Mouse (Mus musculus): ENCODE data around the gene Rpgrip1l. TPM values are rescaled to one million over a fixed set of nuclear protein-coding genes. Genes with fewer than 3 reads are reported as not detected.

The Rpgrip1l gene
- polyA plus RNA-seq, 1 experiment from 2014 or later, result 10.9 TPM

GRCm38 (mm10) chr8:91261598-91261997 lies 51.5 kb downstream of the Rpgrip1l start:
- 87% methylated on average over 2 of the region's 2 CpGs for WGBS
- H3K4me2 ChIP-seq, result no peak overlapping the region
- H3K27me3 ChIP-seq (replicated peaks), result no peaks in the 10 kb centered on the region
- no peaks in the 10 kb centered on the region for H3K9me3 ChIP-seq
- no peak overlapping the region for H3K27ac ChIP-seq
- ATAC-seq (ENCODE audit: insufficient read depth, low FRiP score, low read depth), result no peak
- H3K4me3 ChIP-seq (replicated peaks), result no peak overlapping the region
- H3K4me1 ChIP-seq, result peaks cover 3% of the 10 kb centered on the region; the same call in 1 of the 2 replicates
- no peak overlapping the region for H3K9ac ChIP-seq
- no peaks in the 10 kb centered on the region for H3K36me3 ChIP-seq

GRCm38 (mm10) chr8:91250966-91251365 lies 62.1 kb downstream of the Rpgrip1l start:
- Histone ChIP-seq H3K4me2 (no peak overlapping the region), H3K9ac (no peak overlapping the region), H3K27ac (no peak overlapping the region), H3K4me3 (replicated peaks) (no peak overlapping the region), H3K27me3 (replicated peaks) (no peaks in the 10 kb centered on the region), H3K36me3 (no peaks in the 10 kb centered on the region), H3K9me3 (no peaks in the 10 kb centered on the region), H3K4me1 (no peaks in the 10 kb centered on the region)
- no peak for ATAC-seq (ENCODE audit: insufficient read depth, low FRiP score, low read depth)
- WGBS, result 91% methylated on average over 6 of the region's 6 CpGs

- Histone ChIP-seq H3K4me1 (no peaks in the 10 kb centered on the region), H3K36me3 (no peaks in the 10 kb centered on the region), H3K9ac (no peak overlapping the region), H3K4me3 (replicated peaks) (no peak overlapping the region), H3K27me3 (replicated peaks) (no peaks in the 10 kb centered on the region), H3K27ac (no peak overlapping the region), H3K9me3 (no peaks in the 10 kb centered on the region), H3K4me2 (no peak overlapping the region)
- WGBS, result 92% methylated on average over 9 of the region's 9 CpGs
- ATAC-seq (ENCODE audit: insufficient read depth, low FRiP score, low read depth), result no peak
Measured at GRCm38 (mm10) chr8:91249758-91250466, 63.1 kb downstream of the Rpgrip1l start.

- Histone ChIP-seq H3K36me3 (no peaks in the 10 kb centered on the region), H3K4me1 (no peaks in the 10 kb centered on the region), H3K9me3 (no peaks in the 10 kb centered on the region), H3K4me2 (no peak overlapping the region), H3K4me3 (replicated peaks) (no peak overlapping the region), H3K27ac (no peak overlapping the region), H3K9ac (no peak overlapping the region), H3K27me3 (replicated peaks) (no peaks in the 10 kb centered on the region)
- 78% methylated on average over 4 of the region's 4 CpGs for WGBS
- ATAC-seq (ENCODE audit: insufficient read depth, low FRiP score, low read depth), result no peak
Measured at GRCm38 (mm10) chr8:91245821-91246454, 67.1 kb downstream of the Rpgrip1l start.

GRCm38 (mm10) chr8:91242721-91243120 lies 70.3 kb downstream of the Rpgrip1l start:
- no peaks in the 10 kb centered on the region for H3K4me1 ChIP-seq
- ATAC-seq (ENCODE audit: insufficient read depth, low FRiP score, low read depth), result no peak
- H3K4me3 ChIP-seq (replicated peaks), result no peak overlapping the region
- H3K9me3 ChIP-seq, result no peaks in the 10 kb centered on the region
- no peaks in the 10 kb centered on the region for H3K36me3 ChIP-seq
- WGBS, result 72% methylated on average over 1 of the region's 1 CpGs
- no peak overlapping the region for H3K4me2 ChIP-seq
- H3K27me3 ChIP-seq (replicated peaks), result no peaks in the 10 kb centered on the region
- H3K9ac ChIP-seq, result no peak overlapping the region
- H3K27ac ChIP-seq, result no peak overlapping the region

GRCm38 (mm10) chr8:91241873-91242519 lies 71.1 kb downstream of the Rpgrip1l start:
- H3K4me2 ChIP-seq, result no peak overlapping the region
- 63% methylated on average over 8 of the region's 8 CpGs for WGBS

GRCm38 (mm10) chr8:91241371-91241770 lies 71.7 kb downstream of the Rpgrip1l start:
- H3K4me1 ChIP-seq, result no peaks in the 10 kb centered on the region
- H3K9ac ChIP-seq, result no peak overlapping the region
- no peaks in the 10 kb centered on the region for H3K9me3 ChIP-seq
- H3K27ac ChIP-seq, result no peak overlapping the region
- 75% methylated on average over 5 of the region's 5 CpGs for WGBS
- no peaks in the 10 kb centered on the region for H3K36me3 ChIP-seq
- H3K4me3 ChIP-seq (replicated peaks), result no peak overlapping the region
- H3K27me3 ChIP-seq (replicated peaks), result no peaks in the 10 kb centered on the region
- no peak overlapping the region for H3K4me2 ChIP-seq
- no peak for ATAC-seq (ENCODE audit: insufficient read depth, low FRiP score, low read depth)

More at GRCm38 (mm10) chr8:91241873-91242519, 71.1 kb downstream of the Rpgrip1l start:
- H3K4me3 ChIP-seq (replicated peaks), result no peak overlapping the region
- no peaks in the 10 kb centered on the region for H3K4me1 ChIP-seq
- H3K36me3 ChIP-seq, result no peaks in the 10 kb centered on the region
- H3K27ac ChIP-seq, result no peak overlapping the region
- H3K9ac ChIP-seq, result no peak overlapping the region
- H3K27me3 ChIP-seq (replicated peaks), result no peaks in the 10 kb centered on the region
- no peaks in the 10 kb centered on the region for H3K9me3 ChIP-seq
- ATAC-seq (ENCODE audit: insufficient read depth, low FRiP score, low read depth), result no peak

GRCm38 (mm10) chr8:91237191-91237590 lies 75.9 kb downstream of the Rpgrip1l start:
- Histone ChIP-seq H3K27ac (no peak overlapping the region), H3K36me3 (no peaks in the 10 kb centered on the region), H3K27me3 (replicated peaks) (no peaks in the 10 kb centered on the region), H3K9me3 (no peaks in the 10 kb centered on the region), H3K4me3 (replicated peaks) (no peak overlapping the region), H3K4me2 (no peak overlapping the region), H3K4me1 (no peaks in the 10 kb centered on the region), H3K9ac (no peak overlapping the region)
- 76% methylated on average over 2 of the region's 2 CpGs for WGBS
- no peak for ATAC-seq (ENCODE audit: insufficient read depth, low FRiP score, low read depth)

- no peak for ATAC-seq (ENCODE audit: insufficient read depth, low FRiP score, low read depth)
- Histone ChIP-seq H3K4me2 (no peak overlapping the region), H3K9ac (no peak overlapping the region), H3K9me3 (no peaks in the 10 kb centered on the region), H3K4me1 (no peaks in the 10 kb centered on the region), H3K36me3 (no peaks in the 10 kb centered on the region), H3K27ac (no peak overlapping the region), H3K27me3 (replicated peaks) (no peaks in the 10 kb centered on the region), H3K4me3 (replicated peaks) (no peak overlapping the region)
- WGBS, result 90% methylated on average over 2 of the region's 2 CpGs
Measured at GRCm38 (mm10) chr8:91234097-91234496, 79.0 kb downstream of the Rpgrip1l start.

- Histone ChIP-seq H3K36me3 (no peaks in the 10 kb centered on the region), H3K4me2 (no peak overlapping the region), H3K27me3 (replicated peaks) (no peaks in the 10 kb centered on the region), H3K4me3 (replicated peaks) (no peak overlapping the region), H3K9ac (no peak overlapping the region), H3K4me1 (no peaks in the 10 kb centered on the region), H3K9me3 (no peaks in the 10 kb centered on the region), H3K27ac (no peak overlapping the region)
- ATAC-seq (ENCODE audit: insufficient read depth, low FRiP score, low read depth), result no peak
- WGBS, result 75% methylated on average over 7 of the region's 7 CpGs
Measured at GRCm38 (mm10) chr8:91227421-91227841, 85.6 kb downstream of the Rpgrip1l start.

GRCm38 (mm10) chr8:91224227-91224626 lies 88.8 kb downstream of the Rpgrip1l start:
- no peaks in the 10 kb centered on the region for H3K4me1 ChIP-seq
- no peak overlapping the region for H3K4me2 ChIP-seq
- H3K27ac ChIP-seq, result no peak overlapping the region
- WGBS, result 83% methylated on average over 7 of the region's 7 CpGs
- H3K36me3 ChIP-seq, result 0 out of 2 replicates have a peak, but pooled peaks cover 4% of the 10 kb centered on the region
- no peaks in the 10 kb centered on the region for H3K27me3 ChIP-seq (replicated peaks)
- H3K9me3 ChIP-seq, result no peaks in the 10 kb centered on the region
- H3K4me3 ChIP-seq (replicated peaks), result no peak overlapping the region
- H3K9ac ChIP-seq, result no peak overlapping the region
- no peak for ATAC-seq (ENCODE audit: insufficient read depth, low FRiP score, low read depth)

GRCm38 (mm10) chr8:91221841-91222240 lies 91.2 kb downstream of the Rpgrip1l start:
- Histone ChIP-seq H3K9ac (no peak overlapping the region), H3K27ac (no peak overlapping the region), H3K4me3 (replicated peaks) (no peak overlapping the region), H3K4me1 (no peaks in the 10 kb centered on the region), H3K4me2 (no peak overlapping the region), H3K9me3 (no peaks in the 10 kb centered on the region), H3K36me3 (0 out of 2 replicates have a peak, but pooled peaks cover 4% of the 10 kb centered on the region), H3K27me3 (replicated peaks) (no peaks in the 10 kb centered on the region)
- ATAC-seq (ENCODE audit: insufficient read depth, low FRiP score, low read depth), result no peak
- WGBS, result 95% methylated on average over 2 of the region's 2 CpGs

Data from stomach, embryonic 15.5 days (tissue).